Mouse (Mus musculus): ENCODE data around the gene Hamp2. TPM values are rescaled to one million over a fixed set of nuclear protein-coding genes. Genes with fewer than 3 reads are reported as not detected.

The Hamp2 gene
- polyA plus RNA-seq, 2 experiments, result 0.55 TPM; not detected in 1

- no peak for ATAC-seq (ENCODE audit: low FRiP score, low read depth)
- no peak overlapping the region for H3K4me2 ChIP-seq (replicated peaks; ENCODE audit: low read depth, low read length, severe bottlenecking)
Measured at GRCm38 (mm10) chr7:30890681-30891080, 33.8 kb downstream of the Hamp2 start.

GRCm38 (mm10) chr7:30888786-30889185 is 35.7 kb downstream of the Hamp2 start:
- 84% methylated on average over 7 of the region's 7 CpGs for WGBS

More at GRCm38 (mm10) chr7:30890681-30891080, 33.8 kb downstream of the Hamp2 start:
- no peak for DNase-seq (ENCODE audit: low spot score)
- H3K4me3 ChIP-seq (replicated peaks; ENCODE audit: low read length), result no peak overlapping the region
- no peak overlapping the region for H3K27ac ChIP-seq (replicated peaks; ENCODE audit: low read depth, low read length)
- H3K9me3 ChIP-seq (ENCODE audit: control insufficient read depth, low read length), result no peaks in the 10 kb centered on the region
- H3K9ac ChIP-seq (ENCODE audit: low read depth, low read length, severe bottlenecking), result no peak overlapping the region
- WGBS, result 73% methylated on average over 2 of the region's 2 CpGs
- H3K36me3 ChIP-seq (ENCODE audit: control insufficient read depth, insufficient read depth, low read length), result no peaks in the 10 kb centered on the region
- H3K4me1 ChIP-seq (ENCODE audit: control insufficient read depth, insufficient read depth, low read length), result no peaks in the 10 kb centered on the region
- TF ChIP-seq POLR2A (IDR thresholded peaks at IDR 0.05; ENCODE audit: borderline replicate concordance, extremely low read depth, insufficient read depth, insufficient read length), result no peak
- H3K27me3 ChIP-seq (ENCODE audit: control insufficient read depth, insufficient read depth, low read length), result no peaks in the 10 kb centered on the region

GRCm38 (mm10) chr7:30887568-30888188 is 36.8 kb downstream of the Hamp2 start:
- no peaks in the 10 kb centered on the region for H3K4me1 ChIP-seq (ENCODE audit: control insufficient read depth, insufficient read depth, low read length)
- WGBS, result 80% methylated on average over 14 of the region's 14 CpGs
- H3K27me3 ChIP-seq (ENCODE audit: control insufficient read depth, insufficient read depth, low read length), result no peaks in the 10 kb centered on the region
- H3K27ac ChIP-seq (replicated peaks; ENCODE audit: low read depth, low read length), result no peak overlapping the region
- H3K9ac ChIP-seq (ENCODE audit: low read depth, low read length, severe bottlenecking), result no peak overlapping the region
- H3K36me3 ChIP-seq (ENCODE audit: control insufficient read depth, insufficient read depth, low read length), result no peaks in the 10 kb centered on the region
- ATAC-seq (ENCODE audit: low FRiP score, low read depth), result no peak
- no peak overlapping the region for H3K4me2 ChIP-seq (replicated peaks; ENCODE audit: low read depth, low read length, severe bottlenecking)
- no peak for DNase-seq (ENCODE audit: low spot score)
- no peaks in the 10 kb centered on the region for H3K9me3 ChIP-seq (ENCODE audit: control insufficient read depth, low read length)
- H3K4me3 ChIP-seq (replicated peaks; ENCODE audit: low read length), result no peak overlapping the region
- TF ChIP-seq POLR2A (IDR thresholded peaks at IDR 0.05; ENCODE audit: borderline replicate concordance, extremely low read depth, insufficient read depth, insufficient read length), result no peak

More at GRCm38 (mm10) chr7:30888786-30889185, 35.7 kb downstream of the Hamp2 start:
- ATAC-seq (ENCODE audit: low FRiP score, low read depth) (no peak), DNase-seq (ENCODE audit: low spot score) (no peak)
- H3K9me3 ChIP-seq (ENCODE audit: control insufficient read depth, low read length), result no peaks in the 10 kb centered on the region
- no peaks in the 10 kb centered on the region for H3K4me1 ChIP-seq (ENCODE audit: control insufficient read depth, insufficient read depth, low read length)
- no peaks in the 10 kb centered on the region for H3K36me3 ChIP-seq (ENCODE audit: control insufficient read depth, insufficient read depth, low read length)
- no peak for TF ChIP-seq POLR2A (IDR thresholded peaks at IDR 0.05; ENCODE audit: borderline replicate concordance, extremely low read depth, insufficient read depth, insufficient read length)
- no peak overlapping the region for H3K27ac ChIP-seq (replicated peaks; ENCODE audit: low read depth, low read length)
- H3K27me3 ChIP-seq (ENCODE audit: control insufficient read depth, insufficient read depth, low read length), result no peaks in the 10 kb centered on the region
- H3K4me2 ChIP-seq (replicated peaks; ENCODE audit: low read depth, low read length, severe bottlenecking), result no peak overlapping the region
- H3K9ac ChIP-seq (ENCODE audit: low read depth, low read length, severe bottlenecking), result no peak overlapping the region
- no peak overlapping the region for H3K4me3 ChIP-seq (replicated peaks; ENCODE audit: low read length)

GRCm38 (mm10) chr7:30886852-30887251 is 37.6 kb downstream of the Hamp2 start:
- Histone ChIP-seq H3K27ac (replicated peaks; ENCODE audit: low read depth, low read length) (no peak overlapping the region), H3K4me3 (replicated peaks; ENCODE audit: low read length) (no peak overlapping the region), H3K27me3 (ENCODE audit: control insufficient read depth, insufficient read depth, low read length) (no peaks in the 10 kb centered on the region), H3K9me3 (ENCODE audit: control insufficient read depth, low read length) (no peaks in the 10 kb centered on the region), H3K4me2 (replicated peaks; ENCODE audit: low read depth, low read length, severe bottlenecking) (no peak overlapping the region), H3K4me1 (ENCODE audit: control insufficient read depth, insufficient read depth, low read length) (no peaks in the 10 kb centered on the region), H3K9ac (ENCODE audit: low read depth, low read length, severe bottlenecking) (no peak overlapping the region), H3K36me3 (ENCODE audit: control insufficient read depth, insufficient read depth, low read length) (no peaks in the 10 kb centered on the region)
- 84% methylated on average over 4 of the region's 4 CpGs for WGBS
- ATAC-seq (ENCODE audit: low FRiP score, low read depth) (no peak), DNase-seq (ENCODE audit: low spot score) (no peak)
- no peak for TF ChIP-seq POLR2A (IDR thresholded peaks at IDR 0.05; ENCODE audit: borderline replicate concordance, extremely low read depth, insufficient read depth, insufficient read length)

- no peaks in the 10 kb centered on the region for H3K9me3 ChIP-seq (ENCODE audit: control insufficient read depth, low read length)
- TF ChIP-seq POLR2A (IDR thresholded peaks at IDR 0.05; ENCODE audit: borderline replicate concordance, extremely low read depth, insufficient read depth, insufficient read length), result no peak
- H3K9ac ChIP-seq (ENCODE audit: low read depth, low read length, severe bottlenecking), result no peak overlapping the region
- no peaks in the 10 kb centered on the region for H3K36me3 ChIP-seq (ENCODE audit: control insufficient read depth, insufficient read depth, low read length)
- H3K4me3 ChIP-seq (replicated peaks; ENCODE audit: low read length), result no peak overlapping the region
- H3K4me1 ChIP-seq (ENCODE audit: control insufficient read depth, insufficient read depth, low read length), result no peaks in the 10 kb centered on the region
- DNase-seq (ENCODE audit: low spot score) (no peak), ATAC-seq (ENCODE audit: low FRiP score, low read depth) (no peak)
- no peaks in the 10 kb centered on the region for H3K27me3 ChIP-seq (ENCODE audit: control insufficient read depth, insufficient read depth, low read length)
- H3K4me2 ChIP-seq (replicated peaks; ENCODE audit: low read depth, low read length, severe bottlenecking), result no peak overlapping the region
- no peak overlapping the region for H3K27ac ChIP-seq (replicated peaks; ENCODE audit: low read depth, low read length)
Measured at GRCm38 (mm10) chr7:30884047-30884446, 40.4 kb downstream of the Hamp2 start.

Data from limb, embryonic 14.5 days (tissue).